Mouse (Mus musculus) c-Kit-positive CD71-positive TER-119-positive erythroid progenitor cells, embryonic 14.5 days (primary cell): Measurements from ENCODE around the gene Etl4.
"Not testable (repeated sequence)": the region's sequence is repeated elsewhere in the genome, so short reads cannot be mapped to it uniquely, and the experiment has no call there.

Experiments
- DNase-seq: peaks from one replicate; pipeline ENCODE4 v3.0.0-alpha.2; 2013; ENCODE audit warnings: low spot score

Gene Etl4

DNA sequence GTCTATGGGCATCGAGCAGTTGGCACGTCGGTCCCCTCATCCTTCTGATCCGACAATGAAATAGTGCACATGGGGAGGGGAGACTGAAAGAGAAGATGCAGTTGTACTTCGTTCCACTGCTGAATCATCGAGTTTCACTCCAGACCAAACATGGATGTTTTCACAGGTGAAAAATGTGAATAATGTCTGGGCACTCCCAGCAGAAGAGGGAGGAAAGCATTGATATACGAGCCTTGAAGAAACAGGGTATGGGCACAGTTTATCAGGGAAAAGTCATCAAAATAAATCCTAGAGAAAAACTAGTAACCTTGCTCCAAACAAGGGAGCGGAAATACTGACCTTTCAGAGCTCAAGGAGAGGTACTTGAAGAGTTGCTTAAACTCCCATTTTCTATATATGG is 744.5 kb downstream of the Etl4 start:
- DNase-seq = no peak

DNA sequence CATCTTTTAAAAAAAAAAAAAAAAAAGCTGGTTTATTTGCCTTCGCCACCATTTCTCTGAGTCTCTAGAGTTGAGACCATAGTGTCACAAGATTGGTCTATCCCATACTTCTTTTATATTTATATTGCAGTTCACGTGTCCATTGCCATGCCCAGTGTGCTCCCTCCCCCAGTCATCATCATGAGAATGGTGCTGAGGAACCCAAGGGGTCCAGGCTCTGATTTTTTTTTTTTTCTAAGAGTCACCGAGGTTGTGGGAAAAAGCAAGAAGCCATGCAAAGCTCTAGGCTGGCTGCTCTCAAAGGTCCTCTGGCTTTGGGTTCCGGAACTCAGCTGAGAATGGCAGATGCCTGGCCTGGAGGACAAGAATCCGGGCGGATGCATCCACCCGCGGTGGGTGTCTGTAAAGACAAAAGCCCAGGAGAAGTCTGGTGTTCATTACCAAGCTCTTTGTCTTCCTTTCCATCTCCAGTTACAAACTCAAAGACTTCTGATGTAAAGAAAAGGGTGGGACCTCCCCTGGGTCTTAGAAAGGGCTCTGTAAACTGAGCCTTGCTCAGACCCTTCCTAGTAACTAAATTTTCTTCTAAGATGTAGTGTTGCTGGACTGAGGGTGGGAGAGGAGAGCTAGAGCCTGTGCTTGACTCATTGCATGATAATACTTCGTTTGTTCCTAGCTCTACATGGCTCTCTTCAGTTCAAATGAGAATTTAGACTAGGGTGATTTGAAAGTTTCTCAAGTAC is 745.2 kb downstream of the Etl4 start:
- no peak for DNase-seq

GRCm38 (mm10) chr2:20655341-20655612 is 745.7 kb downstream of the Etl4 start:
- no peak for DNase-seq

DNA sequence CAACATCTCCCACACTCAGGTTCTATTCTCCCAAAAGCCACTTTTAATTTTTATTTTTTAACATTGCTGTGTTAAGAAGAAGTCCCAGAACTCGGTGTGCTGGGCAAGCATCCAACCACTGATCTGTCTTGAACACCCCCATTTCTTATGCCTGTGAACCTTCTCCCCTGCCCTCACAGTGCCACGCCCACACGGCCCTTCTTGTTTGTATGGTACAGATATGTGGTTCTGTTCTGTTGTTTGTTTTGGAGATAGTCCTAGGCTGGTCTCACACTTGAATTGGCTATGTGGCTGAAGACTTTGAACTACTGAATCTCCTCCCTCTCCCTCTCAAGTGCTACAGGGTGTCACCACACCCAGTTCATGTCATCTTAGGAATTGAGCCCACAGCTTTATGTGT is 748.3 kb downstream of the Etl4 start:
- no peak for DNase-seq

- DNase-seq = no peak
These were observed 752.3 kb downstream of the Etl4 start for GRCm38 (mm10) chr2:20661841-20662240.

- no peak for DNase-seq
These were observed 753.1 kb downstream of the Etl4 start for GRCm38 (mm10) chr2:20662696-20663095.

DNA sequence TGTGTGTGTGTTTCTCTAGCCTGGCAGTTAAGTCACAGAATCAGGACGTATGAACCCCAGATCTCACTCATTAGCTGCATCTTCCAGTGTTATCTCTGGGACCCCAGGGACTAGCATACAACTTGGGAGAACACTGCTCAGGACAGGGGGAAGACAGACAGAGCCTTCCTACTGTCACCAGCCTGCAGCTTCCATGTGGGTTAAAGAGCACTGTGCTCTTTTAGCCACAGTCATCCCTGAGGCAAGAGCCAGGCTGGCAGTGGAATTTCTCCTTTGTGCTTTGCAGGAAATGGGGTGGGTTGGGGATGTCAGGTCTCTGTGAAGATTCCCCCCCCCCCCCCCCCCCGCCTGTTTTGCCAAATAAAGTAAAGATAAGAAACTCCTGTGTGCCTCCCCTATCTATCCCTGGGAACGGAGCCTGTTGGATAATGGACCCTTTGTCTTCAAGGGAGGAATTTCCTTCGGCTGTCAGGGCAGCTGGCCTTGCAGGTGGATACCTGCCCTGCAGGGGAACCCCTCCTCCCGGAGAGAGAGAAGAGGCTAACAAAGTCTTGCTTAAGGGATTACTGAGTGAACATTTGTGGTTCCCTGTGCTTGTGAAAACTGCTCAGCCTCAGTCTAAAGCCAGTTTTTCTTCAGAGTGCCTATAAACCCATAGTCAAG is 755.9 kb downstream of the Etl4 start:
- no peak for DNase-seq

DNA sequence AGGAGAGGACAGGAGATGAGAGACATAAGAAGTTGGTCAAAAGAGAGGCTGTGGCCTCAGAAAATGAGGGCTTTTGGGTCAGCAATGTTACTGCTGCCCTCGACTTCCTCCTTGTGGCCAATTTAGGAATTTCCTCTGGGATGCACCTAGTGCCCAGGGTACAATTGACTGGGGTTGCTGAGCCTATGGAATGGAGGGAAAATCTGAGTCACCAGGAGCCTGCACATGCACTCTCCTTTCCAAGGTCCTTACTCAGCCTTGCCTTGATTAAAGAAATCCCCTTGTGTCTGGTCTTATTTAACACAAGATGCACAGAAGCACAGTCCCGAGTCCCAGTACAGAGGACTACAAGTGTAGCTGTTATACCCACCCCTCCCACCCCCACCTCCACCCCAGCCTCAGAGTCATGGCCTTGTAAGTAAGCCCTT is 756.5 kb downstream of the Etl4 start:
- DNase-seq = no peak

DNA sequence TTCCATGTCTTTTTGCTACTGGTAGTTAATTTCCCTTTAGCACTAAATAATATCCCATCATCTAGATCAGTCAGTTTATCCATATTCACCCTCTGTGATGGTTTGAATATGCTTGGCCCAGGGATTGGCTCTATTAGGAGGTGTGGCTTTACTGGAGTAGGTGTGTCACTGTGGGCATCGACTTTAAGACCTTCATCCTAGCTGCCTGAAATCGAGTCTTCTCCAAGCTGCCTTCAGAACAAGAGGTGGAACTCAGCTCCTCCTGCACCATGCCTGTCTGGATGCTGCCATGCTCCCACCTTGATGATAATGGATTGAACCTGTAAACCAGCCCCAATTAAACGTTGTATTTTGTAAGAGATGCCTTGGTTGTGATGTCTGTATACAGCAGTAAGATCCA is 758.3 kb downstream of the Etl4 start:
- DNase-seq = no peak

- DNase-seq = not testable (repeated sequence)
These were observed 758.9 kb downstream of the Etl4 start for GRCm38 (mm10) chr2:20668276-20669030.

- DNase-seq = no peak
These were observed 759.8 kb downstream of the Etl4 start for GRCm38 (mm10) chr2:20669367-20669766.

DNA sequence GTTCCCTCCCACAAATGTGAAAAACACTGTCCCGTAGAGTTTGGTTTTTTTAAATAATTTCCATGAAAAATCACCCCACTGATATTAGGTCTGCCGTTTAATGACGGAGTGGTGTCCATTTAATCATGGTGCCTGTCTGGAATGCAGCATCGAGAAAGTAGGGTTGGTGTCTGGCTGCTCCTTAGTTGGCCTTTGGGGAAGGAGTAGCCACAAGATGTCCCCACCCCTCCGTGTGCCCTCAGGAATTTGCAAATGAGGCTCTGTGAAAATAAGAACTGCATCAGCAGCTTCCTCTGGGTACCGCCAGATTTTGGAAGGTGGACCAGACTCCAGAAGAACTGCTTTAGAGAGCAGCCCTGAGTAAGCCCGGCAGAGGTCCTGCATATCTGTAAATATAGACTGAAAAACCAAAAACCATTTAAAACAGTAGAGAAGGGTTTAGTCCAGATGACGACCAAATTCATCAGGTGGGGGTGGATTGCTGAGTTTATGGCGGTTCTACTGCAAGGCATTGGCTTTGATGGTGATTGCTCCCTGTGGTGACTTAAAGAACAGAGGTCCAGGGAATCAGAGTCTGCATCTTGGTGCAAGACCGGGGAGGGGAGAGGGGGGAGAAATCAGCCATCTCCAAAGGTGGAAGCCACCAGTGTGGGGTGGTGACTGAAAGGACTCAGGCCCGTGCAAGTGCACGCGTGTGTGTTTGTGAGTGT is 762.1 kb downstream of the Etl4 start:
- no peak for DNase-seq

GRCm38 (mm10) chr2:20672281-20672680 is 762.7 kb downstream of the Etl4 start:
- no peak for DNase-seq

GRCm38 (mm10) chr2:20672803-20673603 is 763.4 kb downstream of the Etl4 start:
- DNase-seq = peak; percentile 14

- DNase-seq = no peak
These were observed 766.8 kb downstream of the Etl4 start for GRCm38 (mm10) chr2:20676379-20676778.

GRCm38 (mm10) chr2:20678793-20679192 is 769.2 kb downstream of the Etl4 start:
- no peak for DNase-seq

GRCm38 (mm10) chr2:20682203-20682602 is 772.6 kb downstream of the Etl4 start:
- DNase-seq = not testable (repeated sequence)

DNA sequence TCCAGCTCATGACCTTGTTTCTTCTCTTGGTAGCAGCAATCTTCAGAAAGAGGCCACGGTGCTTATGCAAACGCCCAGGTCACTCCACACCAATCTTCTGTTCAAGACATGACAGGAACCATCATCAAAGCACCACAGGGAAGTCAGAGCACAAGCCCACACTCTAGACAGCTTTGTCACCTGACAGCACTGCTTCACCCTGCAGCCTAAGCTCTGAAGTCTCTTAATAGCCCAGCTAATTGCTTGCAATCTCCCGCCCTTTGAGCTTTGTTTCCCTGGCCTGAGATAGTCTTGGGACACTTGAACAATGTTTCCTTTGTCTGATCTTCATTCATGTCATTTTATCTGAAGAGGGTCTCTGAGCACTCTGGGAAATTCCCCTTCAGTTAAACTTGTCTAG is 779.8 kb downstream of the Etl4 start:
- DNase-seq = no peak

- no peak for DNase-seq
These were observed 783.3 kb downstream of the Etl4 start for GRCm38 (mm10) chr2:20692898-20693297.

- DNase-seq = no peak
These were observed 784.2 kb downstream of the Etl4 start for GRCm38 (mm10) chr2:20693772-20694171.

DNA sequence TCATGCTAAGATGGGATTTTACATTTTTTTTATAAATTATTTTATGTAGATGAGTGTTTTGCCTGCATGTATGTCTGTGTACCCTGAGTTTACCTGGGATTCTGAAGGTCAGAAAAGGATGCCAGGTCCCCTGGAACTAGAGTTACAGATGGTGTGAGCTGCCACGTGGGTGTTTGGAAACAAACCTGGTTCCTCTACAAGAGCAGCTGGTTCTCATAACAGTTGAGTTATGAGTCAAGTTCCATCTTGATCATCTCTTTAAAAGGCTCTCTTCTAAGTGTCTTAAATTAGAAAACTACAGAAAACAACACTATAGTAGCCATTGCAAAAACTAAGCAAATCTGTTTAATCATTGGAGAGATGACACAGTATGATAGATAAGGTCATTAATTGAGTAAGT is 788.1 kb downstream of the Etl4 start:
- DNase-seq = no peak

DNA sequence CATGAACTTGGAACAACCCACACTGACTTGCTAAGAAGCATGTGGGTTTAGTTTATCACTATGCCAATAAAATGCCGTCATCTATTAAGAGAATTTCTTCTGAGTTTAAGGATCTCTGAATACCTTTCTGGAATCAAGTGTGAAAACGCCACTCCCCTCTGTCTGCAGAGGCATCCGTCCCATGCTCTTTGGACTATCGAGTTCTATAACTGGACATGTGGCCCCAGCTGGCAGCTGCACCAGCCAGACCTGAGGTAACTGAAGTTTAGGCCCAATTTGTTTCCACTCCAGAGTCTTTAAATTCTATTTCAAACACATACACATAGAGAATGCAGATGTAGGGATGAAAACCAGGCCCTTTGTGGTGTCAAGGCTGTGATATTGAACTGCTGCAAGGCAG is 795.5 kb downstream of the Etl4 start:
- DNase-seq = no peak
